Mouse (Mus musculus) bone marrow, adult 2 months (tissue): ENCODE data around the gene H2-Q10.
"Not testable (repeated sequence)": the region's sequence is repeated elsewhere in the genome, so short reads cannot be mapped to it uniquely, and the experiment has no call there.

Experiments used
- CTCF ChIP-seq: fragments of 200-500 bp; IDR thresholded peaks from 2 replicates; pipeline ENCODE4 v1.5.1; 2011; ENCODE audit warnings: low read length, control low read depth; ENCODE audit not compliant: control insufficient read depth, insufficient read depth
- POLR2A ChIP-seq: fragments of 200-500 bp; IDR thresholded peaks from 2 replicates; pipeline ENCODE4 v1.6.1; 2011; ENCODE audit warnings: low read depth, mild to moderate bottlenecking, control low read depth, low read length, borderline replicate concordance; ENCODE audit not compliant: control insufficient read depth

DNA sequence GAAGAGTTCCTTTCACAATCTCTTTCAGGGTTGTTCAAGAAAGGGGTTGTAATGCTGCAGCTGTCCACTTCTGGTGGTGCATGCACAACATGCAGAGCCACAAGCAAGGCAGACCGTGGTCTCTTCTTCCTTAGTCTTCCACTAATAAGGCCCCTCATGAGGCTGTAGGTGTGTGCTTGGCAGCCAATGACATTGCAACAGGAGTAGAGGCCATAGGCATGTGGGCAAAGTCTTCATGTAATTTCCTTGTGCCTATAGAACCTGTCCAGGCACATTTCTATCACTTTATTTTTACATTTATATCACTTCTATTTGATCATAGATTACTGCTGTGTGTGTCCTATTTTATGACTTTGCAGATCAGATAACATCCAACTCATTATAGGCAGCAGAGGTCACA, 11.6 kb upstream of the H2-Q10 start:
- not testable (repeated sequence) for TF ChIP-seq POLR2A, CTCF
